Mouse (Mus musculus) erythroblast, embryonic 14.5 days (primary cell): ENCODE results near the gene Crybb2. TPM values are rescaled to one million over a fixed set of nuclear protein-coding genes. Genes with fewer than 3 reads are reported as not detected.

Experiments used
- H3K27me3 ChIP-seq: 2 replicates; pipeline ENCODE4 v1.6.1; 2012; ENCODE audit warnings: inconsistent platforms; ENCODE audit not compliant: control insufficient read depth
- H3K36me3 ChIP-seq: 2 replicates; pipeline ENCODE4 v1.6.1; 2012; ENCODE audit warnings: mild to moderate bottlenecking, inconsistent platforms; ENCODE audit not compliant: control insufficient read depth
- H3K4me1 ChIP-seq: 2 replicates; pipeline ENCODE4 v1.6.1; 2012; ENCODE audit warnings: inconsistent platforms; ENCODE audit not compliant: control insufficient read depth
- H3K4me3 ChIP-seq: replicated peaks from 2 replicates; pipeline ENCODE3; 2012; ENCODE audit warnings: moderate library complexity, mild to moderate bottlenecking, inconsistent platforms
- H3K9me3 ChIP-seq: 2 replicates; pipeline ENCODE4 v1.6.1; 2012; ENCODE audit warnings: low read length, inconsistent platforms, mixed read lengths; ENCODE audit not compliant: control insufficient read depth
- GATA1 ChIP-seq: IDR thresholded peaks from 2 replicates; pipeline ENCODE4 v1.6.1; 2012; ENCODE audit warnings: low read length, inconsistent platforms, mixed read lengths
- TAL1 ChIP-seq: IDR thresholded peaks from 3 replicates; pipeline ENCODE4 v1.6.1; 2012; ENCODE audit warnings: low read length, inconsistent platforms, mixed read lengths
- polyA plus RNA-seq: library from polyadenylated mRNA; stranded (reverse); fragments of >175 nt; gene quantifications from 2 replicates; pipeline ENCODE4 v1.2.3, GENCODE M21; 2012

Crybb2 gene
- polyA plus RNA-seq, 1 experiment, result not detected

DNA sequence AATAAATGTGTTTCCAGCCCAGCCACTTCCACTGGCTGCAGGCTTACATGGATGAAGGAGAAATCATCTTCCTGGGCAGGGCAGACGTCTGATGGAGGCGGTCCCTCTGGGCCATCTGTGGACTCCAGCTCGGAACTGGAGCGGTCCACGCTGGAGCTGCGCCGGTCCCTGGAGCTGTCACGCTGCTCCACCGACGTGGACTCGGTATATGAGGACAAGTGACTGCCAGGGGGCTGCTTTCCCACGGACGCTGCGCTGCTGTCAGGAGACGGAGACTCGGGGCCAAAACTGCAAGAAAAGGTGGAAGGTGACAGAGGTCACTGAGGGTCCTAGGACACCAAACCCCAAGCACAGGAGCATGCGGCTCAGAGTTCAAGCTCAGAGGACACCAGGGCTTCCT is 27.6 kb upstream of the Crybb2 start:
- Histone ChIP-seq H3K4me3 (no peak overlapping the region), H3K9me3 (no peaks in the 10 kb centered on the region), H3K27me3 (no peaks in the 10 kb centered on the region), H3K4me1 (no peaks in the 10 kb centered on the region), H3K36me3 (peaks cover 2% of the 10 kb centered on the region; the same call in 1 of the 2 replicates)
- no peak for TF ChIP-seq GATA1
- no peak for TF ChIP-seq TAL1

- no peak overlapping the region for H3K4me3 ChIP-seq
- no peaks in the 10 kb centered on the region for H3K9me3 ChIP-seq
- peaks cover 2% of the 10 kb centered on the region; the same call in 1 of the 2 replicates for H3K36me3 ChIP-seq
- no peaks in the 10 kb centered on the region for H3K4me1 ChIP-seq
- TF ChIP-seq GATA1, result no peak
- no peak for TF ChIP-seq TAL1
- no peaks in the 10 kb centered on the region for H3K27me3 ChIP-seq
Measured at GRCm38 (mm10) chr5:113095456-113095855, 25.5 kb upstream of the Crybb2 start.

- H3K9me3 ChIP-seq, result no peaks in the 10 kb centered on the region
- TF ChIP-seq TAL1, result no peak
- no peak for TF ChIP-seq GATA1
- H3K4me3 ChIP-seq, result no peak overlapping the region
- H3K4me1 ChIP-seq, result no peaks in the 10 kb centered on the region
- peaks cover 2% of the 10 kb centered on the region; the same call in 1 of the 2 replicates for H3K36me3 ChIP-seq
- no peaks in the 10 kb centered on the region for H3K27me3 ChIP-seq
Measured at GRCm38 (mm10) chr5:113092406-113092805, 22.5 kb upstream of the Crybb2 start.

DNA sequence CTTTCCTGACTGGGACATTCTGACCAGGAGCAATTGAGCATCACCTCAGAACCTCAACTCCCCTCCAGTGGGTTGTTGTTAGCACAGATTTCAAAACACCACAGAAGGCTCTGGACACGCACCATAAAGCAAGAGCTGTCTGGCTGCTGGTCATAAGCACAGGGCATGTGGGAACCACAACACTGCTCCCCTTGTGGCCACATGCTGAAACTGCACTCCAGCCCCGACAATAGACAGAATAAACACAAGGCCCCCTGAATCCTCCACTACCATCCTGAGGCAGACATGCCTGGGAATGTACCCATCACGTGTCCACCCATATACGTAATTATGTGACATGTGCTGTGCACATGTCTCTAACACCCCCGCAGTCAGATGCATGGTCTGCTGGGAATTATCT is 21.2 kb upstream of the Crybb2 start:
- no peak overlapping the region for H3K4me3 ChIP-seq
- H3K36me3 ChIP-seq, result peaks cover 2% of the 10 kb centered on the region; the same call in 1 of the 2 replicates
- no peak for TF ChIP-seq TAL1
- TF ChIP-seq GATA1, result no peak
- H3K27me3 ChIP-seq, result no peaks in the 10 kb centered on the region
- no peaks in the 10 kb centered on the region for H3K9me3 ChIP-seq
- no peaks in the 10 kb centered on the region for H3K4me1 ChIP-seq

- TF ChIP-seq TAL1, result no peak
- no peak for TF ChIP-seq GATA1
- no peaks in the 10 kb centered on the region for H3K9me3 ChIP-seq
Measured at GRCm38 (mm10) chr5:113090750-113091149, 20.8 kb upstream of the Crybb2 start.

GRCm38 (mm10) chr5:113090077-113090690 is 20.3 kb upstream of the Crybb2 start:
- Histone ChIP-seq H3K27me3 (no peaks in the 10 kb centered on the region), H3K4me3 (no peak overlapping the region), H3K36me3 (peaks cover 2% of the 10 kb centered on the region; the same call in 1 of the 2 replicates), H3K4me1 (no peaks in the 10 kb centered on the region), H3K9me3 (no peaks in the 10 kb centered on the region)
- TF ChIP-seq TAL1, result no peak
- TF ChIP-seq GATA1, result no peak

More at GRCm38 (mm10) chr5:113090750-113091149, 20.8 kb upstream of the Crybb2 start:
- Histone ChIP-seq H3K27me3 (no peaks in the 10 kb centered on the region), H3K4me3 (no peak overlapping the region), H3K36me3 (peaks cover 2% of the 10 kb centered on the region; the same call in 1 of the 2 replicates), H3K4me1 (no peaks in the 10 kb centered on the region)

GRCm38 (mm10) chr5:113087465-113087864 is 17.5 kb upstream of the Crybb2 start:
- Histone ChIP-seq H3K36me3 (no peaks in the 10 kb centered on the region; the same call in 1 of the 2 replicates), H3K27me3 (no peaks in the 10 kb centered on the region), H3K4me3 (no peak overlapping the region), H3K4me1 (peaks cover 2% of the 10 kb centered on the region), H3K9me3 (peaks cover 5% of the 10 kb centered on the region)
- TF ChIP-seq GATA1, result no peak
- no peak for TF ChIP-seq TAL1

DNA sequence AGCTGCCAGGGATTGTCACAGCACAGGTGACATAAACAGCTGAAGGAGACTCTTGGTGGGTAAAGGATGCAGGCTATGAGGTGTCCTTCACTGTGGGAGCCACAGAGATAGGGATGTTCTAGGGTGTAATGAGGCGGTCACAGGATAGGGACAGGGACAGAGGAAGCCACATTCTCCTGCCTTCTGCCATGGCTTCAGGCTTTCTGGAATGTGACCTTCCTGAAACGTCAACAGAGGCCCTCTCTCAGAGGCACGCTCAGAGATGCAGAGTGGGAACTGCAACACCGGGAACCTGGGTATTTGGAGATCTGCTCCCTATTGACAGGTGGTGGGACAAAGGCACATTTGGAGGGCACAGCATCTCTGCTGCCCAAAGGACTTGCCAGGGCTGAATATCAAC is 17.1 kb upstream of the Crybb2 start:
- H3K4me3 ChIP-seq, result no peak overlapping the region
- H3K27me3 ChIP-seq, result no peaks in the 10 kb centered on the region
- H3K4me1 ChIP-seq, result peaks cover 2% of the 10 kb centered on the region
- peaks cover 5% of the 10 kb centered on the region for H3K9me3 ChIP-seq
- TF ChIP-seq TAL1 (no peak), GATA1 (no peak)
- H3K36me3 ChIP-seq, result no peaks in the 10 kb centered on the region; the same call in 1 of the 2 replicates

DNA sequence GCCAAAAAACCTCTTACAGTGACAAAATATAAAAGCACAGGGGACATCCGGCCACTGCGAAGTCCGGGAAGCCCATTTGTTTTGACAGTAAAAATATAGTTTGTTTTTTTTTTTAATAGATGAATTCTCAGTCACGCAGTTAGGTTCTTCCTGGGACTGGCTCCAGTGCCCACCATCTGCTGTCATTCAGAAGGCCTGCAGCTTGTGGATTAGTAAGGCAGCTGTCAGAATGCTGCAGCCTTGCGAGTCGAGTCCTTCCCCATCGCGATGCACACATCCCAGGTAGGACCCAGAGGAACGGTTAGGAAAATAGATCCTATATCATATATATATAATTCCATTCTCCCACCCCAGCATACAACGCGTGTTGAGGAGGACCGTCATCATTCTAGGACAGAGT is 16.5 kb upstream of the Crybb2 start:
- TF ChIP-seq TAL1, result no peak
- no peak for TF ChIP-seq GATA1
- Histone ChIP-seq H3K9me3 (peaks cover 5% of the 10 kb centered on the region), H3K36me3 (no peaks in the 10 kb centered on the region; the same call in 1 of the 2 replicates), H3K4me1 (peaks cover 2% of the 10 kb centered on the region), H3K27me3 (no peaks in the 10 kb centered on the region), H3K4me3 (no peak overlapping the region)

DNA sequence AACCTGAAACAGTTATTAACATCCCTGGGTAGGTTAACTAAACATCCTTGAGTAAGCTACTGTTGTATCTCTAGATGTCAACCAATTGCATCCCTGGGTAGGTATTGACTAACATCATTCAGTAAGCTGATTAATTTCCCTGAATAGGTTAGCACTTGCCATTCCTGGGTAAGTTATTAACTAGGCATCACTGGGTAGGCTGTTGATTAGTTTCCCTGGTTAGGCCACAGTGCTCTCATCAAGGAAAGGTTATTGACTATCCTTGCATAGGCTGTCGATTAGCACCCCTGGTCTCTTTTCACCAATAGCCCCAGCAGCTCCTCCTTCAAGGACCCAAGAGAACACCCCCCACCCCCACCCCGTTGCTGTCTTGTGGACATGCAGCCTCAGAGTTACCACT is 16.0 kb upstream of the Crybb2 start:
- H3K9me3 ChIP-seq, result peaks cover 5% of the 10 kb centered on the region

More for the DNA sequence above, 16.0 kb upstream of the Crybb2 start:
- Histone ChIP-seq H3K27me3 (no peaks in the 10 kb centered on the region), H3K4me1 (peaks cover 2% of the 10 kb centered on the region), H3K4me3 (no peak overlapping the region), H3K36me3 (no peaks in the 10 kb centered on the region; the same call in 1 of the 2 replicates)
- no peak for TF ChIP-seq GATA1
- TF ChIP-seq TAL1, result no peak
